In genomic region chr9:121403699-121404098, GRCm38 (mm10) we compare ENCODE assay signal across 8 mouse cellular contexts.
DNase-seq lines count a peak whose midpoint lies in the region; ATAC-seq lines count a peak whose summit lies in the region.

No protein-coding gene starts in this region.

- peak overlapping the region; percentile 51 for H3K4me2 ChIP-seq in lung, embryonic 15.5 days
- H3K4me2 ChIP-seq in stomach, embryonic 15.5 days, result peak overlapping the region; percentile 48

- DNase-seq in cerebellum, postnatal 14 days, result peak; percentile 51 to 53
- DNase-seq in cerebellum, adult 11-12 months, result no peak
- no peak for DNase-seq in lung, postnatal 36 days
- peak; percentile 47 to 52 for DNase-seq in layer of hippocampus, postnatal 25 days (ENCODE audit: extremely low spot score in 1 of 2, low spot score in 1 of 2)

- H3K4me3 ChIP-seq in lung, embryonic 15.5 days, result peak overlapping the region; percentile 32
- H3K4me3 ChIP-seq in stomach, embryonic 15.5 days (replicated peaks), result peak overlapping the region; percentile 28

- H3K27me3 ChIP-seq in lung, embryonic 15.5 days, result no peaks in the 10 kb centered on the region
- no peaks in the 10 kb centered on the region for H3K27me3 ChIP-seq in stomach, embryonic 15.5 days (replicated peaks)

- peak overlapping the region; percentile 69 for H3K27ac ChIP-seq in lung, embryonic 15.5 days
- H3K27ac ChIP-seq in stomach, embryonic 15.5 days, result no peak overlapping the region

- ATAC-seq in lung, embryonic 15.5 days (ENCODE audit: borderline replicate concordance, extremely low read depth, low FRiP score, low TSS enrichment), result peak; percentile 55; the same call in 1 of the 2 replicates
- ATAC-seq in stomach, embryonic 15.5 days (ENCODE audit: insufficient read depth, low FRiP score, low read depth), result no peak
- no peak for ATAC-seq in megakaryocyte, adult 5-6 weeks (ENCODE audit: poor library complexity, severe bottlenecking)
- ATAC-seq in megakaryocyte progenitor cell, adult 5-6 weeks (replicated peaks; ENCODE audit: poor library complexity), result no peak

- H3K36me3 ChIP-seq in lung, embryonic 15.5 days, result no peaks in the 10 kb centered on the region
- no peaks in the 10 kb centered on the region for H3K36me3 ChIP-seq in stomach, embryonic 15.5 days

- H3K4me1 ChIP-seq in lung, embryonic 15.5 days, result peaks cover 30% of the 10 kb centered on the region
- peaks cover 4% of the 10 kb centered on the region; the same call in 1 of the 2 replicates for H3K4me1 ChIP-seq in stomach, embryonic 15.5 days

- no peaks in the 10 kb centered on the region for H3K9me3 ChIP-seq in lung, embryonic 15.5 days
- H3K9me3 ChIP-seq in stomach, embryonic 15.5 days, result no peaks in the 10 kb centered on the region

- 39% methylated on average over 11 of the region's 11 CpGs for WGBS in lung, embryonic 15.5 days
- WGBS in stomach, embryonic 15.5 days, result 57% methylated on average over 11 of the region's 11 CpGs

- peak overlapping the region; percentile 24; the same call in 1 of the 2 replicates for H3K9ac ChIP-seq in lung, embryonic 15.5 days
- H3K9ac ChIP-seq in stomach, embryonic 15.5 days, result no peak overlapping the region

Comparison
In these comparisons a context has a peak if more than half of its experiments do, and no peak if none do; other contexts are left out.
1. DNase-seq: peak in cerebellum, postnatal 14 days (2 of 2) and layer of hippocampus, postnatal 25 days (2 of 2); none in cerebellum, adult 11-12 months (single experiment) and lung, postnatal 36 days (single experiment).